Mouse (Mus musculus): ENCODE data around the gene Map2k5. TPM values are rescaled to one million over a fixed set of nuclear protein-coding genes. Genes with fewer than 3 reads are reported as not detected.

Gene Map2k5
- polyA plus RNA-seq, 1 experiment from 2014 or later, result 29.1 TPM

DNA sequence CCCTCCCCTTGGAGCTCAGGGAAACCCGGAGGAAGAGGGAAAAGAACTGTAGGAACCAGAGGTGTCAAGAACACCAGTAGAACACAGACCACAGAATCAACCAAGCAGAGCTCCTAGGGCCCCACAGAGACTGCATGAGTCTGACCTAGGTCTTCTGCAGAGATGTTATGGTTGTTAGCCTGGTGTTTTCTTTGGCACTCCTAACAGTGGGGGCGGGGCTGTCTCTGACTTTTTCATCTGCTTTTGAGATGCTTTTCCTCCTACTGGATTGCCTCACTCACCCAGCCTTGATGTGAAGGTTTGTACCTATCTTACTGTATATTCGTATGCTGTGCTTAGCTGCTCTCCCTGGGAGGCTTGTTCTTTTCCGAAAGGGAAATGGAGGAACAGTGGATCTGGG is 23.5 kb downstream of the Map2k5 start:
- Histone ChIP-seq H3K36me3 (ENCODE audit: control insufficient read depth, insufficient read depth) (no peaks in the 10 kb centered on the region), H3K4me1 (ENCODE audit: control insufficient read depth, insufficient read depth, low read length) (peaks cover 5% of the 10 kb centered on the region; the same call in 1 of the 2 replicates), H3K27ac (ENCODE audit: low read length) (no peak overlapping the region), H3K9ac (ENCODE audit: low read length) (no peak overlapping the region), H3K27me3 (ENCODE audit: control insufficient read depth, insufficient read depth, low read length) (no peaks in the 10 kb centered on the region), H3K9me3 (replicated peaks; ENCODE audit: control insufficient read depth, low read length) (no peaks in the 10 kb centered on the region), H3K4me2 (ENCODE audit: low read depth, low read length) (no peak overlapping the region), H3K4me3 (ENCODE audit: low read length) (no peak overlapping the region)
- no peak for ATAC-seq (replicated peaks; ENCODE audit: extremely low read depth, insufficient read depth, low FRiP score)
- 72% methylated on average over 4 of the region's 4 CpGs for WGBS

GRCm38 (mm10) chr9:63350030-63350429 is 27.7 kb downstream of the Map2k5 start:
- Histone ChIP-seq H3K9me3 (replicated peaks; ENCODE audit: control insufficient read depth, low read length) (no peaks in the 10 kb centered on the region), H3K9ac (ENCODE audit: low read length) (no peak overlapping the region), H3K27me3 (ENCODE audit: control insufficient read depth, insufficient read depth, low read length) (no peaks in the 10 kb centered on the region), H3K27ac (ENCODE audit: low read length) (no peak overlapping the region), H3K4me3 (ENCODE audit: low read length) (no peak overlapping the region), H3K36me3 (ENCODE audit: control insufficient read depth, insufficient read depth) (no peaks in the 10 kb centered on the region), H3K4me1 (ENCODE audit: control insufficient read depth, insufficient read depth, low read length) (peaks cover 20% of the 10 kb centered on the region), H3K4me2 (ENCODE audit: low read depth, low read length) (no peak overlapping the region)
- ATAC-seq (replicated peaks; ENCODE audit: extremely low read depth, insufficient read depth, low FRiP score), result no peak
- 92% methylated on average over 8 of the region's 8 CpGs for WGBS

DNA sequence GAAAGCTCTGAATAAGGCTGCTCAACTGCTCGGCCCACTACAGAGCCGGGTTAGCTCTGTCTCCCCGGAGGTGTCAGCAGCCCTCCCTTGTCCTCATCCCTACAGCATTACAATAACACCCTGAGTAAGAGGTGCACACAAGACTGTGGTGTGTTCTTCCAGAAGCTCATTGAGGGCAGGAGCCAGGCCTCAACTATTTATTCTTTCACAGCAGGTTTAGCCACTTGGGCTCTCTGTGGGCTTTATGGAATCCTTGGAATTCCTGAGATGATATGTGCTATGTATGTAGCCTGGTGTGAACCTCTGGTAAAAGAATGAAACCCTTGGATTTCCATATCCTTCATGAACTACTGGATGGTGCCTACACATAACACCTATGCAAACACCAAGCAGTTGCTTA is 28.5 kb downstream of the Map2k5 start:
- H3K4me2 ChIP-seq (ENCODE audit: low read depth, low read length), result no peak overlapping the region
- no peak for ATAC-seq (replicated peaks; ENCODE audit: extremely low read depth, insufficient read depth, low FRiP score)
- no peaks in the 10 kb centered on the region for H3K9me3 ChIP-seq (replicated peaks; ENCODE audit: control insufficient read depth, low read length)
- no peak overlapping the region for H3K4me3 ChIP-seq (ENCODE audit: low read length)
- no peaks in the 10 kb centered on the region for H3K36me3 ChIP-seq (ENCODE audit: control insufficient read depth, insufficient read depth)
- 71% methylated on average over 3 of the region's 3 CpGs for WGBS
- peaks cover 21% of the 10 kb centered on the region for H3K4me1 ChIP-seq (ENCODE audit: control insufficient read depth, insufficient read depth, low read length)
- no peak overlapping the region for H3K9ac ChIP-seq (ENCODE audit: low read length)
- no peak overlapping the region for H3K27ac ChIP-seq (ENCODE audit: low read length)
- H3K27me3 ChIP-seq (ENCODE audit: control insufficient read depth, insufficient read depth, low read length), result no peaks in the 10 kb centered on the region

DNA sequence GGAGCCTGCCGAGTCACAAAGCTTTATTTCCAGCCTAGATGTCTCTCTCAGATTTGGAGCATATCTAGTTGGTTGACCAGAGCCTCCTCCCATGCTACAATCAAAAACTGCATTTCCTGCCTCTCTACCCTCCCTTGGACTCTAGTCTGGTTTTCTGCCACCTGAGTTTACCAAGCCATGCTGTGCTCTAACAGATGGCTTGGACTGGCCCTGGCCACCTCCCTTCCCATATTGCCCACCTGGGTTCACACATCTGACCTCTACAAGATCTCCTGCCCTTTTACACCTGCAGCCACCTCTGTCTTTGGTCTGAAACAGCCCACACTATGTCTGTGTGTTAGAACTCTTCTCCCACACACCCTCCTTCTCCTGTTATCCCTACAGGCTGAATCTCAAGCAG is 29.6 kb downstream of the Map2k5 start:
- Histone ChIP-seq H3K9me3 (replicated peaks; ENCODE audit: control insufficient read depth, low read length) (no peaks in the 10 kb centered on the region), H3K4me2 (ENCODE audit: low read depth, low read length) (no peak overlapping the region), H3K4me3 (ENCODE audit: low read length) (no peak overlapping the region), H3K4me1 (ENCODE audit: control insufficient read depth, insufficient read depth, low read length) (peaks cover 21% of the 10 kb centered on the region), H3K9ac (ENCODE audit: low read length) (no peak overlapping the region), H3K27me3 (ENCODE audit: control insufficient read depth, insufficient read depth, low read length) (no peaks in the 10 kb centered on the region), H3K27ac (ENCODE audit: low read length) (no peak overlapping the region), H3K36me3 (ENCODE audit: control insufficient read depth, insufficient read depth) (no peaks in the 10 kb centered on the region)
- WGBS, result 77% methylated on average over 1 of the region's 1 CpGs
- no peak for ATAC-seq (replicated peaks; ENCODE audit: extremely low read depth, insufficient read depth, low FRiP score)

- no peaks in the 10 kb centered on the region for H3K9me3 ChIP-seq (replicated peaks; ENCODE audit: control insufficient read depth, low read length)
- H3K27ac ChIP-seq (ENCODE audit: low read length), result no peak overlapping the region
- no peak overlapping the region for H3K9ac ChIP-seq (ENCODE audit: low read length)
- no peak overlapping the region for H3K4me3 ChIP-seq (ENCODE audit: low read length)
- ATAC-seq (replicated peaks; ENCODE audit: extremely low read depth, insufficient read depth, low FRiP score), result no peak
- no peaks in the 10 kb centered on the region for H3K27me3 ChIP-seq (ENCODE audit: control insufficient read depth, insufficient read depth, low read length)
- WGBS, result 67% methylated on average over 6 of the region's 6 CpGs
- peaks cover 21% of the 10 kb centered on the region for H3K4me1 ChIP-seq (ENCODE audit: control insufficient read depth, insufficient read depth, low read length)
- 0 out of 2 replicates have a peak, but pooled peaks cover 2% of the 10 kb centered on the region for H3K36me3 ChIP-seq (ENCODE audit: control insufficient read depth, insufficient read depth)
- no peak overlapping the region for H3K4me2 ChIP-seq (ENCODE audit: low read depth, low read length)
Measured at GRCm38 (mm10) chr9:63346029-63346428, 31.7 kb downstream of the Map2k5 start.

DNA sequence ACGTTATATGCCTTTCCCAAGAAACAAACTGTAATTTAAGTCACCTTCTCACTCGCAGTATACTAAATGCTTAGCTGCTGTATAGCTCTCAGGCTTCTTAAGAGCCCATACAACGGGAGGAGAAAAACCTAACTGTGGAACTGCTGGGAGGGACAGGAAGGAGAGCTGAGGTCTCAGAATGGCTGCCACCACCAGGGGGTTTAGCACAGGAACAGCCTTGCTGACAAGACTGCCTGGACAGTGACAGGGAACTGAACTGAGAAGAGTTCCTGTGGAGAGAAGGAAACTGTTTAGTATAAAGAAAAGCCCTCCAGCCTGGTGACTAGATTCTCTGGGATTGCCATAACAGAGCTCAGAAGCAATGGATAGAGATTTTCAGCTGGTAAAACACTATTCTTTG is 35.9 kb downstream of the Map2k5 start:
- Histone ChIP-seq H3K9me3 (replicated peaks; ENCODE audit: control insufficient read depth, low read length) (no peaks in the 10 kb centered on the region), H3K9ac (ENCODE audit: low read length) (no peak overlapping the region), H3K4me2 (ENCODE audit: low read depth, low read length) (no peak overlapping the region), H3K4me3 (ENCODE audit: low read length) (no peak overlapping the region), H3K27me3 (ENCODE audit: control insufficient read depth, insufficient read depth, low read length) (no peaks in the 10 kb centered on the region), H3K4me1 (ENCODE audit: control insufficient read depth, insufficient read depth, low read length) (peaks cover 13% of the 10 kb centered on the region), H3K27ac (ENCODE audit: low read length) (no peak overlapping the region), H3K36me3 (ENCODE audit: control insufficient read depth, insufficient read depth) (peaks cover 6% of the 10 kb centered on the region; the same call in 1 of the 2 replicates)
- WGBS, result 78% methylated on average over 3 of the region's 3 CpGs
- ATAC-seq (replicated peaks; ENCODE audit: extremely low read depth, insufficient read depth, low FRiP score), result no peak

DNA sequence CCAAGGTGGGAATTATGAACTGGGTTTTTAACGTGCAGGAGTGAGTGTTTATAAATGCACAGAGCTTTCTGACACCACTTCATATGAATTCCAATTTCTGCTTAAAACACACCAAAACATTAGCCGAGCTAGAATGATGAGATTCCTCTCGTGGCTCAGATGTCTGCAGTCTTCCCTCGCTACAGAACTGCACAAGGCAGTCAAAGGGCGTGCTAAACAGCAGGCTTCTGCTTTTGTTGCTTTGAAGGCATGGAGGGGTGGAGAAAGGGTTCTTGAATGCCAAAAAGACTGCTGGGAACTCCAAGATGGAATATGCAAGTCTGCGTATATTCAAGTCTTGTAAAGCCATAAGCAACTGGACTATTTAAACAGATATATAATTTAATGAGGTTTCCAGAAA is 38.4 kb downstream of the Map2k5 start:
- Histone ChIP-seq H3K9me3 (replicated peaks; ENCODE audit: control insufficient read depth, low read length) (no peaks in the 10 kb centered on the region), H3K27ac (ENCODE audit: low read length) (no peak overlapping the region), H3K4me2 (ENCODE audit: low read depth, low read length) (no peak overlapping the region), H3K36me3 (ENCODE audit: control insufficient read depth, insufficient read depth) (peaks cover 12% of the 10 kb centered on the region), H3K9ac (ENCODE audit: low read length) (no peak overlapping the region), H3K4me3 (ENCODE audit: low read length) (no peak overlapping the region), H3K4me1 (ENCODE audit: control insufficient read depth, insufficient read depth, low read length) (no peaks in the 10 kb centered on the region), H3K27me3 (ENCODE audit: control insufficient read depth, insufficient read depth, low read length) (no peaks in the 10 kb centered on the region)
- no peak for ATAC-seq (replicated peaks; ENCODE audit: extremely low read depth, insufficient read depth, low FRiP score)
- 82% methylated on average over 6 of the region's 6 CpGs for WGBS

GRCm38 (mm10) chr9:63338716-63339115 is 39.0 kb downstream of the Map2k5 start:
- peaks cover 17% of the 10 kb centered on the region for H3K36me3 ChIP-seq (ENCODE audit: control insufficient read depth, insufficient read depth)
- ATAC-seq (replicated peaks; ENCODE audit: extremely low read depth, insufficient read depth, low FRiP score), result no peak

DNA sequence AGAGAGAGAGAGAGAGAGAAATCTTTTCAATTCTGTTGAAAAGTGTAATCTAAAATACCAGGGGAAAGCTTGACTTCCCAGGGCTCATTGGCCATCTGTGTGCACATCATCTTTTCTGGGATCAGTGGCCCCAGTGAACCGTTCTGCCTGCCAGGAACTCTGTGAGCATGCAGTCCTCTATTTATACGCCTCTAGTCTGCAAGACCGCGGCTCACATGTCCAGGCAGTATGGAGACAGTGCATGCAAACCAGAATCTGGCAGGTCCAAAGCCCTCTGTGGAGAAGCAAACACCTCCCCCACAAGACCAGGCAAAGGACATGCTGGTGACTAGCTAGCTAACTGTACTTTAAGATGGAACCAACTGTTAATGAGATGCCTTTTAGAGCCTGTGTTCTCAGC is 41.9 kb downstream of the Map2k5 start:
- peaks cover 26% of the 10 kb centered on the region for H3K36me3 ChIP-seq (ENCODE audit: control insufficient read depth, insufficient read depth)
- H3K9me3 ChIP-seq (replicated peaks; ENCODE audit: control insufficient read depth, low read length), result no peaks in the 10 kb centered on the region
- no peaks in the 10 kb centered on the region for H3K4me1 ChIP-seq (ENCODE audit: control insufficient read depth, insufficient read depth, low read length)
- no peak overlapping the region for H3K9ac ChIP-seq (ENCODE audit: low read length)
- no peak overlapping the region for H3K4me2 ChIP-seq (ENCODE audit: low read depth, low read length)
- H3K27ac ChIP-seq (ENCODE audit: low read length), result no peak overlapping the region
- 88% methylated on average over 4 of the region's 4 CpGs for WGBS
- no peak overlapping the region for H3K4me3 ChIP-seq (ENCODE audit: low read length)
- no peaks in the 10 kb centered on the region for H3K27me3 ChIP-seq (ENCODE audit: control insufficient read depth, insufficient read depth, low read length)
- no peak for ATAC-seq (replicated peaks; ENCODE audit: extremely low read depth, insufficient read depth, low FRiP score)

More at GRCm38 (mm10) chr9:63338716-63339115, 39.0 kb downstream of the Map2k5 start:
- H3K27me3 ChIP-seq (ENCODE audit: control insufficient read depth, insufficient read depth, low read length), result no peaks in the 10 kb centered on the region
- no peak overlapping the region for H3K4me2 ChIP-seq (ENCODE audit: low read depth, low read length)
- H3K9me3 ChIP-seq (replicated peaks; ENCODE audit: control insufficient read depth, low read length), result no peaks in the 10 kb centered on the region
- no peak overlapping the region for H3K4me3 ChIP-seq (ENCODE audit: low read length)
- no peak overlapping the region for H3K9ac ChIP-seq (ENCODE audit: low read length)
- WGBS, result 86% methylated on average over 6 of the region's 6 CpGs
- H3K4me1 ChIP-seq (ENCODE audit: control insufficient read depth, insufficient read depth, low read length), result no peaks in the 10 kb centered on the region
- H3K27ac ChIP-seq (ENCODE audit: low read length), result no peak overlapping the region

DNA sequence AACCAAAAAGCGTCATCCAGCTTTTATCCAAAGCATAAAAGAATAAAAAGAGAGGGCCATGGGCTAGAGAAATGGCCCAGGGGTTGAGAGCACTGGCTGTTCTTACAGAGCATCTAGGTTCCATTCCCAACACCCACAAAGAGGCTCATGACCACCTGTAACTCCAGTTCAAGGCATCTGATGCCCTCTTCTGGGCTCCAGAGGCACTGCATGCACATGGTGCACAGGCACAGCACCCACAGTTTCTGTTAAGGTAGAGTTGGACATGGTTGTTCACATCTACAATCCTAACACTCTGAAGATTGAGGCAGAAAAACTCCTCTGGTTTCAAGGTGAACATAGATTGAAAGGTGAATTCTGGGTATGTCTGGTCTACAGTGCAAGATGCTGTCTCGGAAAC is 44.6 kb downstream of the Map2k5 start:
- Histone ChIP-seq H3K27me3 (ENCODE audit: control insufficient read depth, insufficient read depth, low read length) (no peaks in the 10 kb centered on the region), H3K36me3 (ENCODE audit: control insufficient read depth, insufficient read depth) (peaks cover 27% of the 10 kb centered on the region), H3K9me3 (replicated peaks; ENCODE audit: control insufficient read depth, low read length) (no peaks in the 10 kb centered on the region), H3K4me2 (ENCODE audit: low read depth, low read length) (no peak overlapping the region), H3K4me3 (ENCODE audit: low read length) (no peak overlapping the region), H3K9ac (ENCODE audit: low read length) (no peak overlapping the region), H3K27ac (ENCODE audit: low read length) (no peak overlapping the region), H3K4me1 (ENCODE audit: control insufficient read depth, insufficient read depth, low read length) (0 out of 2 replicates have a peak, but pooled peaks cover 5% of the 10 kb centered on the region)
- 97% methylated on average over 2 of the region's 2 CpGs for WGBS
- ATAC-seq (replicated peaks; ENCODE audit: extremely low read depth, insufficient read depth, low FRiP score), result no peak

All from heart, embryonic 16.5 days (tissue).